In genomic region chr3:138815127-138815837, GRCm38 (mm10) we compare ENCODE assay signal across 10 mouse cellular contexts.
DNase-seq lines count a peak whose midpoint lies in the region; ATAC-seq and TF ChIP-seq lines count a peak whose summit lies in the region.
"Had no signal": no experiment of that assay in that cellular context is flagged by ENCODE, and none has a peak within 500 bp of the region (broad histone marks: within the 10 kb centered on the region; RNA-seq: fewer than 3 reads in every experiment).

No protein-coding gene starts in this region.

- no peak overlapping the region for H3K4me3 ChIP-seq in stomach, postnatal 0 days (ENCODE audit: low read depth, low read length)
- no peak overlapping the region for H3K4me3 ChIP-seq in thymus, adult 2 months (ENCODE audit: control insufficient read depth, insufficient read depth, low read length)
- H3K4me3 ChIP-seq in kidney, embryonic 16.5 days (ENCODE audit: low read length) = no peak overlapping the region
- H3K4me3 ChIP-seq in midbrain, embryonic 11.5 days (ENCODE audit: low read depth, low read length) = no peak overlapping the region

- no peak for TF ChIP-seq EP300 in stomach, postnatal 0 days (optimal IDR thresholded peaks at IDR 0.05)

- H3K4me2 ChIP-seq in stomach, postnatal 0 days (replicated peaks; ENCODE audit: low read depth) = no peak overlapping the region
- no peak overlapping the region for H3K4me2 ChIP-seq in kidney, embryonic 16.5 days (replicated peaks; ENCODE audit: low read depth, low read length)
- no peak overlapping the region for H3K4me2 ChIP-seq in midbrain, embryonic 11.5 days

- H3K36me3 ChIP-seq in stomach, postnatal 0 days (ENCODE audit: control insufficient read depth, insufficient read depth, low read length) = no peaks in the 10 kb centered on the region
- no peaks in the 10 kb centered on the region for H3K36me3 ChIP-seq in thymus, adult 2 months (ENCODE audit: control insufficient read depth, insufficient read depth, low read length)
- no peaks in the 10 kb centered on the region for H3K36me3 ChIP-seq in kidney, embryonic 16.5 days (ENCODE audit: insufficient read depth, low read length)
- H3K36me3 ChIP-seq in midbrain, embryonic 11.5 days (ENCODE audit: control insufficient read depth, insufficient read depth, low read length) = no peaks in the 10 kb centered on the region

- peak; percentile 28 for DNase-seq in urinary bladder, postnatal 14 days (ENCODE audit: low spot score)
- no peak for DNase-seq in urinary bladder, adult 2 months (ENCODE audit: low spot score)
- DNase-seq in cerebellum, postnatal 14 days = peak; percentile 82 to 87
- DNase-seq in heart, postnatal 25 days (ENCODE audit: low spot score) = peak; percentile 41
- no peak for DNase-seq in stomach, postnatal 0 days (ENCODE audit: low spot score)
- no peak for DNase-seq in thymus, adult 2 months
- no peak for DNase-seq in midbrain, embryonic 11.5 days (ENCODE audit: low spot score, missing footprints)
- DNase-seq: right cerebral cortex, postnatal 4 days had no signal

- WGBS in stomach, postnatal 0 days = 58% methylated on average over 7 of the region's 7 CpGs
- WGBS in thymus, adult 2 months = 54% methylated on average over 7 of the region's 7 CpGs
- WGBS in kidney, embryonic 16.5 days = 77% methylated on average over 7 of the region's 7 CpGs
- WGBS in midbrain, embryonic 11.5 days = 91% methylated on average over 7 of the region's 7 CpGs

- ATAC-seq in stomach, postnatal 0 days (ENCODE audit: low FRiP score, low TSS enrichment) = peak; percentile 42; the same call in 1 of the 2 replicates
- no peak for ATAC-seq in kidney, embryonic 16.5 days (ENCODE audit: low FRiP score, low TSS enrichment)
- ATAC-seq in midbrain, embryonic 11.5 days (ENCODE audit: low FRiP score) = no peak

- TF ChIP-seq CTCF in stomach, postnatal 0 days (IDR thresholded peaks at IDR 0.05; ENCODE audit: low read depth) = no peak
- no peak for TF ChIP-seq CTCF in thymus, adult 2 months (IDR thresholded peaks at IDR 0.05; ENCODE audit: borderline replicate concordance, control insufficient read depth, extremely low read depth, insufficient read depth, low read length, poor library complexity)

- no peak for TF ChIP-seq POLR2A in thymus, adult 2 months (IDR thresholded peaks at IDR 0.05; ENCODE audit: control insufficient read depth, extremely low read depth, insufficient read depth, low read length, poor library complexity)

- no peaks in the 10 kb centered on the region for H3K27me3 ChIP-seq in stomach, postnatal 0 days (ENCODE audit: control insufficient read depth, insufficient read depth, low read length)
- no peaks in the 10 kb centered on the region for H3K27me3 ChIP-seq in thymus, adult 2 months (ENCODE audit: control insufficient read depth, insufficient read depth, low read length)
- no peaks in the 10 kb centered on the region for H3K27me3 ChIP-seq in kidney, embryonic 16.5 days (ENCODE audit: insufficient read depth, low read length)
- H3K27me3 ChIP-seq in midbrain, embryonic 11.5 days (ENCODE audit: control insufficient read depth, insufficient read depth, low read length) = no peaks in the 10 kb centered on the region

- intact Hi-C loops in heart, postnatal 25 days (cut with DNase I) = no loop called here

- peaks cover 3% of the 10 kb centered on the region; the same call in 1 of the 2 replicates for H3K4me1 ChIP-seq in stomach, postnatal 0 days (replicated peaks; ENCODE audit: control insufficient read depth, insufficient read depth)
- H3K4me1 ChIP-seq in thymus, adult 2 months (replicated peaks; ENCODE audit: control insufficient read depth, insufficient read depth, low read length) = peaks cover 7% of the 10 kb centered on the region; the same call in 1 of the 2 replicates
- peaks cover 22% of the 10 kb centered on the region for H3K4me1 ChIP-seq in kidney, embryonic 16.5 days (ENCODE audit: insufficient read depth, low read length)
- peaks cover 3% of the 10 kb centered on the region for H3K4me1 ChIP-seq in midbrain, embryonic 11.5 days (ENCODE audit: control insufficient read depth, insufficient read depth, low read length)

- no peak overlapping the region for H3K9ac ChIP-seq in stomach, postnatal 0 days (ENCODE audit: low read length)
- H3K9ac ChIP-seq in kidney, embryonic 16.5 days (replicated peaks; ENCODE audit: low read length) = no peak overlapping the region
- H3K9ac ChIP-seq in midbrain, embryonic 11.5 days (ENCODE audit: low read length) = no peak overlapping the region

- peak overlapping the region; percentile 30; the same call in 1 of the 2 replicates for H3K27ac ChIP-seq in stomach, postnatal 0 days (replicated peaks)
- H3K27ac ChIP-seq in thymus, adult 2 months (ENCODE audit: control insufficient read depth, insufficient read depth, low read length) = no peak overlapping the region
- H3K27ac ChIP-seq in kidney, embryonic 16.5 days (ENCODE audit: low read length) = no peak overlapping the region
- no peak overlapping the region for H3K27ac ChIP-seq in midbrain, embryonic 11.5 days (ENCODE audit: low read depth, low read length)
- H3K27ac ChIP-seq: macrophage had no signal

- no peaks in the 10 kb centered on the region for H3K9me3 ChIP-seq in stomach, postnatal 0 days (ENCODE audit: control insufficient read depth, low read length)
- no peaks in the 10 kb centered on the region for H3K9me3 ChIP-seq in kidney, embryonic 16.5 days (ENCODE audit: low read length)
- no peaks in the 10 kb centered on the region for H3K9me3 ChIP-seq in midbrain, embryonic 11.5 days (ENCODE audit: control insufficient read depth, low read length)

Comparison
In these comparisons a context has a peak if more than half of its experiments do, and no peak if none do; other contexts are left out.
1. DNase-seq: peak in urinary bladder, postnatal 14 days (single experiment), cerebellum, postnatal 14 days (2 of 2) and heart, postnatal 25 days (single experiment); none in urinary bladder, adult 2 months (single experiment), stomach, postnatal 0 days (single experiment), thymus, adult 2 months (single experiment) and midbrain, embryonic 11.5 days (single experiment).